In the genomic region with DNA sequence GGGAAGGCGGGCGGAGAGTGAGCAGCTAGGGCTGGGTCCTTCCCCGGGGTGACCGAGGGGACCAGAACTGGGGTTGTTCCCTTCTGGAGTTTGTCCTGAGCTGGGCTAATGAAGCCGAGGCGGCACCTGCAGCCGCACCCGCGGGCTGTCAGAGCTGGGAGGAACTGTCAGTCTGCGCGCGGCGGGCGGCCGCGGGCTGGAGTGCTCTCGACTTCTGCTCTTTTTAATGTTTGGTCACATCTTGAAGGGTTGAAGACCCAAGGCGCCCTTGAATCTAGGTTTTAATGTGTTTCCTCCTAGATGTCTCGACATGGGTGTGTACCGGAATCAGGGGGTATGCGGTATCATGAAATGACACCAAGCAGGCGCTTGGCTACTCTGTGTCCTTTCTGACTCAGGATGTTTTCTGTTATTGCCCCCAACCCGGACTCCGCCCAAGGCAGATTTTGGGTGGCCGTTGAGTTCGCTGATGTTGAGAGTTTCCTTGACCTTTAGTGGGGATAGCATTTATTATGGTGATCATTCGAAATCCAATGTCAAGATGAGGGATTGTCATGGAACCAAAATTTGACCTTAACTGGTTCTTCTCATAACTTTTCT, we compare ENCODE assay signal across 8 mouse cellular contexts. TPM values are rescaled to one million over a fixed set of nuclear protein-coding genes. Genes with fewer than 3 reads are reported as not detected.
A peak's percentile ranks its signal among the peaks of the same experiment; 100 is the strongest.
DNase-seq lines count a peak whose midpoint lies in the region; ATAC-seq lines count a peak whose summit lies in the region.

No protein-coding gene starts in this region.

- intact Hi-C loops in left cerebral cortex, postnatal 4 days (cut with DNase I), result loop anchor here (5.0 to 10.0 kb wide), 3 partner anchors 120 to 1348 kb away; no protein-coding TSS in a partner anchor

- H3K9ac ChIP-seq in forebrain, embryonic 14.5 days (ENCODE audit: low read length), result peak overlapping the region; percentile 94
- H3K9ac ChIP-seq in hindbrain, embryonic 14.5 days, result peak overlapping the region; percentile 100
- peak overlapping the region; percentile 92 for H3K9ac ChIP-seq in stomach, embryonic 15.5 days

- DNase-seq in layer of hippocampus, adult 11-12 months (ENCODE audit: low spot score), result peak; percentile 44
- no peak for DNase-seq in layer of hippocampus, adult 9-10 months (ENCODE audit: low spot score)
- DNase-seq in adrenal gland, postnatal 14 days, result peak; percentile 74
- peak; percentile 39 for DNase-seq in forebrain, embryonic 14.5 days (ENCODE audit: low spot score)
- peak; percentile 51 for DNase-seq in hindbrain, embryonic 14.5 days (ENCODE audit: low spot score)
- peak; percentile 45 for DNase-seq in left cerebral cortex, postnatal 4 days

- no peaks in the 10 kb centered on the region for H3K9me3 ChIP-seq in forebrain, embryonic 14.5 days (replicated peaks; ENCODE audit: control insufficient read depth, low read length)
- no peaks in the 10 kb centered on the region for H3K9me3 ChIP-seq in hindbrain, embryonic 14.5 days (ENCODE audit: control insufficient read depth, low read length)
- H3K9me3 ChIP-seq in stomach, embryonic 15.5 days, result no peaks in the 10 kb centered on the region

- H3K27me3 ChIP-seq in forebrain, embryonic 14.5 days (replicated peaks; ENCODE audit: control insufficient read depth, insufficient read depth, low read length), result no peaks in the 10 kb centered on the region; the same call in 1 of the 2 replicates
- no peaks in the 10 kb centered on the region for H3K27me3 ChIP-seq in hindbrain, embryonic 14.5 days (ENCODE audit: control insufficient read depth, insufficient read depth, low read length)
- H3K27me3 ChIP-seq in stomach, embryonic 15.5 days (replicated peaks), result no peaks in the 10 kb centered on the region

- ATAC-seq in forebrain, embryonic 14.5 days, result no peak
- no peak for ATAC-seq in hindbrain, embryonic 14.5 days (ENCODE audit: low FRiP score)
- 0 out of 2 replicates have a peak, but pooled peaks have one; percentile 11 for ATAC-seq in megakaryocyte-erythroid progenitor cell, adult 5-6 weeks (replicated peaks; ENCODE audit: low FRiP score, low TSS enrichment, poor library complexity, severe bottlenecking)
- ATAC-seq in stomach, embryonic 15.5 days (ENCODE audit: insufficient read depth, low FRiP score, low read depth), result no peak

- H3K27ac ChIP-seq in forebrain, embryonic 14.5 days (ENCODE audit: low read depth, low read length), result peak overlapping the region; percentile 99
- H3K27ac ChIP-seq in hindbrain, embryonic 14.5 days, result peak overlapping the region; percentile 100
- H3K27ac ChIP-seq in stomach, embryonic 15.5 days, result peak overlapping the region; percentile 99

- peak overlapping the region; percentile 82 for H3K4me2 ChIP-seq in forebrain, embryonic 14.5 days (ENCODE audit: low read length)
- H3K4me2 ChIP-seq in hindbrain, embryonic 14.5 days (replicated peaks), result peak overlapping the region; percentile 68
- H3K4me2 ChIP-seq in stomach, embryonic 15.5 days, result peak overlapping the region; percentile 92

- H3K4me1 ChIP-seq in forebrain, embryonic 14.5 days (ENCODE audit: control insufficient read depth, insufficient read depth, low read length), result peaks cover 8% of the 10 kb centered on the region
- peaks cover 26% of the 10 kb centered on the region for H3K4me1 ChIP-seq in hindbrain, embryonic 14.5 days (replicated peaks; ENCODE audit: control insufficient read depth, insufficient read depth, low read length)
- H3K4me1 ChIP-seq in stomach, embryonic 15.5 days, result no peaks in the 10 kb centered on the region

- peaks cover 2% of the 10 kb centered on the region; the same call in 1 of the 2 replicates for H3K36me3 ChIP-seq in forebrain, embryonic 14.5 days (ENCODE audit: control insufficient read depth, insufficient read depth, low read length)
- peaks cover 8% of the 10 kb centered on the region for H3K36me3 ChIP-seq in hindbrain, embryonic 14.5 days (replicated peaks; ENCODE audit: control insufficient read depth, insufficient read depth)
- no peaks in the 10 kb centered on the region for H3K36me3 ChIP-seq in stomach, embryonic 15.5 days

- peak overlapping the region; percentile 93 for H3K4me3 ChIP-seq in forebrain, embryonic 14.5 days (ENCODE audit: low read depth, low read length)
- H3K4me3 ChIP-seq in hindbrain, embryonic 14.5 days (replicated peaks; ENCODE audit: low read length), result peak overlapping the region; percentile 100
- peak overlapping the region; percentile 88 for H3K4me3 ChIP-seq in stomach, embryonic 15.5 days (replicated peaks)

- WGBS in forebrain, embryonic 14.5 days, result 3% methylated on average over 27 of the region's 27 CpGs
- 2% methylated on average over 27 of the region's 27 CpGs for WGBS in hindbrain, embryonic 14.5 days
- 1% methylated on average over 27 of the region's 27 CpGs for WGBS in stomach, embryonic 15.5 days

RNA-seq across cellular contexts. Expression of a gene that starts 2.3 kb away (rescaled TPM):
- total RNA-seq in adrenal gland, postnatal 14 days (2021), result 26.7 and 38.1 TPM in 2 replicates
- 6.9 and 8.7 TPM in 2 replicates for polyA plus RNA-seq in forebrain, embryonic 14.5 days (2014; fragmentation: Nextera tagmentation; extraction: Ambion mirVana)
- 25.6 and 27.6 TPM in 2 replicates for polyA plus RNA-seq in hindbrain, embryonic 14.5 days (2014; fragmentation: Nextera tagmentation; extraction: Ambion mirVana)
- 10 to 100 TPM; 54.1 to 59.5 TPM for total RNA-seq in left cerebral cortex, postnatal 4 days (2021)
- total RNA-seq in megakaryocyte-erythroid progenitor cell, adult 5-6 weeks (2014; fragmentation: Nextera tagmentation), result 0.50 and 2.3 TPM in 2 replicates
- total RNA-seq in megakaryocyte-erythroid progenitor cell, adult 5-6 weeks (2017), result 0.84 and 6.1 TPM in 2 replicates
- polyA plus RNA-seq in stomach, embryonic 15.5 days (2015; fragmentation: Nextera tagmentation; extraction: Ambion mirVana), result 2.7 and 3.0 TPM in 2 replicates
